Mouse (Mus musculus) hindbrain, embryonic 11.5 days (tissue): ENCODE measurements at regions not wholly inside any gene's neighbourhood (a gene's known extent, or its start where the extent isn't known, plus 50 kb on each side); places are given as distances from the start of the nearest gene placed in this dataset.

Experiments
- ATAC-seq: fragments of 200-750 bp; cut with Nextera tagmentation; 2 replicates; pipeline ENCODE4 v1.8.0; 2017; ENCODE audit warnings: mild to moderate bottlenecking, moderate TSS enrichment, moderate library complexity; ENCODE audit not compliant: low FRiP score
- DNase-seq: peaks from one replicate; pipeline ENCODE4 v3.0.0-alpha.2; 2015; ENCODE audit warnings: low spot score
- H3K27ac ChIP-seq: fragments of 300-500 bp; sonication (generic); 2 replicates; pipeline ENCODE4 v1.5.1; 2014; ENCODE audit warnings: mild to moderate bottlenecking, low read depth, low read length
- H3K27me3 ChIP-seq: fragments of 300-500 bp; sonication (generic); 2 replicates; pipeline ENCODE4 v1.6.1; 2014; ENCODE audit warnings: mild to moderate bottlenecking, low read length, moderate library complexity, mixed read lengths; ENCODE audit not compliant: control insufficient read depth, insufficient read depth
- H3K36me3 ChIP-seq: fragments of 300-500 bp; sonication (generic); 2 replicates; pipeline ENCODE4 v1.6.1; 2014; ENCODE audit warnings: mild to moderate bottlenecking, low read length, moderate library complexity, mixed read lengths; ENCODE audit not compliant: control insufficient read depth, insufficient read depth
- H3K4me1 ChIP-seq: fragments of 300-500 bp; sonication (generic); replicated peaks from 2 replicates; pipeline ENCODE4 v1.6.1; 2014; ENCODE audit warnings: low read length, mixed read lengths; ENCODE audit not compliant: control insufficient read depth, insufficient read depth
- H3K4me2 ChIP-seq: fragments of 300-500 bp; sonication (generic); replicated peaks from 2 replicates; pipeline ENCODE4 v1.6.1; 2014; ENCODE audit warnings: mild to moderate bottlenecking, low read depth, low read length
- H3K4me3 ChIP-seq: fragments of 300-500 bp; sonication (generic); 2 replicates; pipeline ENCODE4 v1.5.1; 2014; ENCODE audit warnings: low read depth, low read length
- H3K9ac ChIP-seq: fragments of 300-500 bp; sonication (generic); 2 replicates; pipeline ENCODE4 v1.6.1; 2014; ENCODE audit warnings: low read depth, low read length
- H3K9me3 ChIP-seq: fragments of 300-500 bp; sonication (generic); 2 replicates; pipeline ENCODE4 v1.6.1; 2016; ENCODE audit warnings: low read length; ENCODE audit not compliant: control insufficient read depth
- WGBS: fragments of 180-500 bp; shearing (Covaris S2); extraction: QIAGEN DNeasy Blood & Tissue Kit; methylation state at CpG from one replicate; pipeline ENCODE4 v1.1.7; 2014; 5-methylcytosine and 5-hydroxymethylcytosine counted together

- DNase-seq (no peak), ATAC-seq (no peak)
- no peak overlapping the region for H3K9ac ChIP-seq
- H3K27ac ChIP-seq: no peak overlapping the region
- H3K4me2 ChIP-seq: no peak overlapping the region
- no peaks in the 10 kb centered on the region for H3K9me3 ChIP-seq
- no peaks in the 10 kb centered on the region for H3K4me1 ChIP-seq
- 82% methylated on average over 4 of the region's 4 CpGs for WGBS
- no peak overlapping the region for H3K4me3 ChIP-seq
- H3K36me3 ChIP-seq: no peaks in the 10 kb centered on the region
- no peaks in the 10 kb centered on the region for H3K27me3 ChIP-seq
Measured at GRCm38 (mm10) chr14:68218471-68218870, 1075.6 kb downstream of the Synb start.

GRCm38 (mm10) chr14:68217986-68218385 lies 1076.1 kb downstream of the Synb start:
- ATAC-seq (no peak), DNase-seq (no peak)
- H3K4me3 ChIP-seq: no peak overlapping the region
- no peak overlapping the region for H3K9ac ChIP-seq
- H3K4me2 ChIP-seq: no peak overlapping the region
- H3K27me3 ChIP-seq: no peaks in the 10 kb centered on the region
- no peak overlapping the region for H3K27ac ChIP-seq
- no peaks in the 10 kb centered on the region for H3K36me3 ChIP-seq
- H3K9me3 ChIP-seq: no peaks in the 10 kb centered on the region
- no peaks in the 10 kb centered on the region for H3K4me1 ChIP-seq
- 86% methylated on average over 6 of the region's 6 CpGs for WGBS

- no peak for DNase-seq
Measured at GRCm38 (mm10) chr14:68213879-68214278, 1080.2 kb downstream of the Synb start.

GRCm38 (mm10) chr14:68198802-68199201 lies 1095.3 kb downstream of the Synb start:
- Histone ChIP-seq H3K9me3 (no peaks in the 10 kb centered on the region), H3K27ac (peak overlapping the region; percentile 61; the same call in 1 of the 2 replicates), H3K9ac (no peak overlapping the region), H3K27me3 (no peaks in the 10 kb centered on the region), H3K4me3 (no peak overlapping the region), H3K4me1 (no peaks in the 10 kb centered on the region), H3K36me3 (no peaks in the 10 kb centered on the region), H3K4me2 (no peak overlapping the region)
- peak; percentile 39 for DNase-seq
- WGBS: 8% methylated on average over 8 of the region's 8 CpGs
- ATAC-seq: peak; percentile 43; the same call in 1 of the 2 replicates

More at GRCm38 (mm10) chr14:68213879-68214278, 1080.2 kb downstream of the Synb start:
- Histone ChIP-seq H3K4me3 (no peak overlapping the region), H3K4me1 (no peaks in the 10 kb centered on the region), H3K4me2 (no peak overlapping the region), H3K27ac (no peak overlapping the region), H3K27me3 (no peaks in the 10 kb centered on the region), H3K9ac (no peak overlapping the region), H3K36me3 (no peaks in the 10 kb centered on the region), H3K9me3 (no peaks in the 10 kb centered on the region)
- no peak for ATAC-seq
- 92% methylated on average over 5 of the region's 5 CpGs for WGBS

GRCm38 (mm10) chr14:68197470-68197800 lies 1096.7 kb downstream of the Synb start:
- Histone ChIP-seq H3K36me3 (no peaks in the 10 kb centered on the region), H3K27ac (peak overlapping the region; percentile 61), H3K9ac (no peak overlapping the region), H3K4me1 (no peaks in the 10 kb centered on the region), H3K27me3 (no peaks in the 10 kb centered on the region), H3K4me3 (no peak overlapping the region), H3K9me3 (no peaks in the 10 kb centered on the region), H3K4me2 (peak overlapping the region; percentile 18; the same call in 1 of the 2 replicates)
- DNase-seq (peak; percentile 73), ATAC-seq (peak; percentile 87)
- WGBS: 21% methylated on average over 13 of the region's 13 CpGs

GRCm38 (mm10) chr14:68196762-68197469 lies 1097.2 kb downstream of the Synb start:
- H3K27me3 ChIP-seq: no peaks in the 10 kb centered on the region
- 42% methylated on average over 9 of the region's 9 CpGs for WGBS
- H3K9me3 ChIP-seq: no peaks in the 10 kb centered on the region
- H3K4me2 ChIP-seq: peak overlapping the region; percentile 18; the same call in 1 of the 2 replicates
- H3K4me1 ChIP-seq: no peaks in the 10 kb centered on the region
- no peak overlapping the region for H3K9ac ChIP-seq
- peak overlapping the region; percentile 61 for H3K27ac ChIP-seq
- H3K4me3 ChIP-seq: no peak overlapping the region
- DNase-seq: peak; percentile 41
- no peaks in the 10 kb centered on the region for H3K36me3 ChIP-seq
- ATAC-seq: peak; percentile 28; the same call in 1 of the 2 replicates

- no peaks in the 10 kb centered on the region for H3K36me3 ChIP-seq
- H3K4me3 ChIP-seq: no peak overlapping the region
- H3K4me2 ChIP-seq: no peak overlapping the region
- H3K27me3 ChIP-seq: no peaks in the 10 kb centered on the region
- H3K9ac ChIP-seq: no peak overlapping the region
- no peaks in the 10 kb centered on the region for H3K9me3 ChIP-seq
- WGBS: 81% methylated on average over 9 of the region's 9 CpGs
- H3K4me1 ChIP-seq: no peaks in the 10 kb centered on the region
- ATAC-seq (no peak), DNase-seq (no peak)
- H3K27ac ChIP-seq: no peak overlapping the region
Measured at GRCm38 (mm10) chr14:68196201-68196600, 1097.9 kb downstream of the Synb start.

GRCm38 (mm10) chr14:68189876-68190275 lies 1104.2 kb downstream of the Synb start:
- no peaks in the 10 kb centered on the region for H3K9me3 ChIP-seq
- no peaks in the 10 kb centered on the region for H3K4me1 ChIP-seq
- no peaks in the 10 kb centered on the region for H3K27me3 ChIP-seq
- 56% methylated on average over 4 of the region's 4 CpGs for WGBS
- H3K4me3 ChIP-seq: no peak overlapping the region
- DNase-seq (no peak), ATAC-seq (no peak)
- no peak overlapping the region for H3K4me2 ChIP-seq
- H3K36me3 ChIP-seq: no peaks in the 10 kb centered on the region
- H3K9ac ChIP-seq: no peak overlapping the region
- H3K27ac ChIP-seq: peak overlapping the region; percentile 17; the same call in 1 of the 2 replicates

GRCm38 (mm10) chr14:68188325-68188724 lies 1105.8 kb downstream of the Synb start:
- 62% methylated on average over 5 of the region's 5 CpGs for WGBS
- no peak overlapping the region for H3K4me2 ChIP-seq
- H3K36me3 ChIP-seq: no peaks in the 10 kb centered on the region
- H3K27me3 ChIP-seq: no peaks in the 10 kb centered on the region
- DNase-seq (no peak), ATAC-seq (no peak)
- H3K9ac ChIP-seq: no peak overlapping the region
- H3K9me3 ChIP-seq: no peaks in the 10 kb centered on the region
- no peaks in the 10 kb centered on the region for H3K4me1 ChIP-seq
- no peak overlapping the region for H3K4me3 ChIP-seq
- peak overlapping the region; percentile 39; the same call in 1 of the 2 replicates for H3K27ac ChIP-seq
